Mouse (Mus musculus) ZHBTc4 (cell line): ENCODE results near the gene 1700113H08Rik.

Source experiments
- DNase-seq: peaks from one replicate; pipeline ENCODE4 v3.0.0-alpha.2; 2011; ENCODE audit warnings: low read depth, low spot score

1700113H08Rik gene

GRCm38 (mm10) chr10:87057500-87058250 is at the start of gene 1700113H08Rik:
Gene 1700113H08Rik, plus strand, starts transcription at chr10:87058045.
- DNase-seq = no peak

GRCm38 (mm10) chr10:87008215-87008499 is 49.7 kb upstream of the 1700113H08Rik start:
- DNase-seq = no peak

DNA sequence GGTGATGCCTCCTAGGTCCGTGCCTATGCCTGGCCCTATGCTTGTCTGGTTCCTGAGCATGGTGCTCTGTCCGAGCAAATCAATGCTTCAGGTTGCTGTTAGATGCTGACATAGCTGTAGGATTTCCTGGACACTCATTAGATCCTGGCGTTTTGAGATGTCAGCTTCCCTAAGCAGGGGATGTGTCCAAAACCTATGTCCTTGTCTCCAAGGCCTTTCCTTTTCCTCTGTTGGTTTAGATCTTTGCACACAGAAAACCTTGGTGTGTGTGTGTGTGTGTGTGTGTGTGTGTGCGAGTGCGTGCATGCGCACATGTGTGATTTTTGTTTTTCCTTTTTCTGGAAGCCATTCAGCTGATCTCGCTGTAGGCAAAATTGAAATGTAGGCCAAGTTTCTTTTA is 45.8 kb upstream of the 1700113H08Rik start:
- DNase-seq = no peak

- no peak for DNase-seq
Observed at GRCm38 (mm10) chr10:87014391-87014965, 43.4 kb upstream of the 1700113H08Rik start.

DNA sequence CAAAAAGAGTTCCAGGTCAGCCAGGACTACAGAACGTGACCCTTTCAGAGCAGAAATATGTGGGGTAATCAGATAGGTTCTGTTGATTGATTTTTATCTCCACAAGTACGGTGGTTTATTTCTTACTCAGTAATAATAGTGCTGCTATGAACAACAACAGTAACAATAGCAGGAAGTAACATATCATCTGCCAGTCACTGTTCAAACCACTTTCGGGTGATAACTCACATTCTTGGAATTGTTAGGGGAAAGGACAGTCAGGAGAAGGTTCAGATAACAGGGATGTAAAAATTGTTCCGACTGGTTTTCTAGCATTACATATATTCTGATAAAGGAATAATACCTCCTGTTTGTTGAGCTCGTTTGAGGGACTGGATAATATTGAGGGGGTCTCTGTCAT is 42.4 kb upstream of the 1700113H08Rik start:
- no peak for DNase-seq

GRCm38 (mm10) chr10:87016151-87016692 is 41.6 kb upstream of the 1700113H08Rik start:
- peak; percentile 53 for DNase-seq

DNA sequence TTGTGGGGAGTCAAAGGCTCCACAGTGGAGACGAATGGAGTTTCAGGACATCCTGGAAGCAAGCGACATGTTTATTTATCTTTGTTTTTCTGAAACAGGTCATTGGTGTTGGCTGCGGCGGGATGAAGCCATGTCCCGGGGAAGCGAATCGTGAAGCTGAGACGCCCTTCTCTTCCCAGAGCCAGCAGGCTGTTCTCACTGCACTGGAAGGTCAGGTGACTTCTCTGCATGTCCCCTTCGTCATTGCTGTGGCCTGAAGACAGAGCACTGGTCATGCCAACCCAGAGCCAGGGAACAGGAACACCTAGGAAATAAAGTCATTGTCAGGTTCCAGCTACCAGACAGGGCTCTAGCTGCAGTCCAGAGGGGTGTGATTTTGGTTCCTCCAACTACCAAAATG is 39.0 kb upstream of the 1700113H08Rik start:
- no peak for DNase-seq

DNA sequence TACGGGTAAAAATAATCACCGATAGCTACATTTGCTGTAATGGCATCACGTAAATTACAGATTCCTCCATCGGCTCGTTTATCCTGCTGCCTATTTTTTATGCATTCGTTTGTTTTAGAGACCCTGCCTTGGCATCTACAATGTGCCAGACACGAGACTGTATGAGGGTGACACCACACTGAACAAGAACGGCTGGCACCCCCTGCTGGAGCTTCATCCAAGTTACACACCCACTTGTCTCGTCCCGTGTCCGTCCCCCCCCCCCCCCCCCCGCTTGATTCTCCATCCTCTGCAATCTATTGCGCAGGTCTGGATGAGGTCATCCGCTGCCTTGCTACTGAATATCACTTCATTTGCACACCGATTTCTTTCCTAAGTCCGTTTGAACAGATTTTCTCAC is 37.1 kb upstream of the 1700113H08Rik start:
- peak; percentile 32 for DNase-seq

GRCm38 (mm10) chr10:87024884-87025283 is 33.0 kb upstream of the 1700113H08Rik start:
- DNase-seq = peak; percentile 91

- DNase-seq = no peak
Observed at GRCm38 (mm10) chr10:87032768-87033167, 25.1 kb upstream of the 1700113H08Rik start.

DNA sequence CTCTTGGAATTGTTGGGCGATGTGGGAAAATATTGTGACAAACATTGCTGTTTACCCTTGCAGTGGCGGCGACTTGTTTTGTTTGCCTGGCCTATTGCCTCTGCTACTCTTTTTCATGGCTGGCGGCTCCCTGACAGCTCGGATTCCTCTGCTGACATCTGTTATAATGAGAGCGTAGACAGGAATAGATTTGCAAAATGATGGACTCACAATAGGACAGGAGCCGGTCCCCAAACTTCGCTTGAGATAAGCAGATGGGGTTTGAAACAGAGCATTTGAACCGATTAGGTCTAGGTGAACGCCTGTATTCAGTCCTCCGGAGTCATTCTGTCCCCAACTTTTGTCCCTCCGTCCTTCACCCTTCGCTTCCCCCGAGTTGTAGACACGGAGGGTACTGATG is 22.0 kb upstream of the 1700113H08Rik start:
- no peak for DNase-seq

- no peak for DNase-seq
Observed at GRCm38 (mm10) chr10:87036271-87036703, 21.6 kb upstream of the 1700113H08Rik start.

DNA sequence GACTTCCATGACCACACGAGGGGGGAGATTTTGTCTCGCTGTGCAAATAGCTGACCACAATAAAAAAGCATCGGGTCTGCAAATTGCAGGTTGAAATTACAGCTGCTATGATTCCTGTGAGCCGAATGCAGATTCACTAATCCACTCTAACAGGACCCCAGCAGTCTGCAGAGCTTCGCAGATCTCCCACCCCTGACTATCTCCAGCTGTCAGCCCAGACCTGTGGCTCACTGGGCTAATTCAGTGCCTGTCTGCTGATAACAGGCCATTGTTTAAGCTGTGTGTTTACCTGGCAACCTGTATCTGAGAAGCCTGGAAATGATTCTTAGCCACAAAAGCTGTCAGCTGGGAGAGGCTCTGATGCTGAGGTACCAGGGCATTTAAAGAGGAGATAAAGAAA is 20.8 kb upstream of the 1700113H08Rik start:
- no peak for DNase-seq

DNA sequence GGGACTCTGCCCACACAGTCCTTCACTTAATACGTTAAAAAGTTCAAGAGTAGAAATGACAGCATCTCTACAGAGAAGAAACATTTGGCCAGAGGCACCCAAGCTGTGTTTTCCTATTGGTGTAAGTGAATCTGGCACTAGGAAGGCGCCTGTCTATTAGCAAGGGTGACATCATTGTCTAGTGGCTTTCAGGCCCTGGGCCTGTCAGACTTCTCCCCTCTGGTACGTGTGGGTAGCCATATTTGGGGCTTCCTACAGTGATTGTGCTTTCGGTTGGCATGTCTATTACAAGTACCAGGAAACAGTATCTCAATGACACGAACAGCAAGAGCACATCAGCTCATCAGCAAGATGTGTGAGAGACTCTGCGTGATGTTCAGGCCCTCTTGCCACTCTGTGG is 18.5 kb upstream of the 1700113H08Rik start:
- no peak for DNase-seq

GRCm38 (mm10) chr10:87039800-87040199 is 18.0 kb upstream of the 1700113H08Rik start:
- no peak for DNase-seq

DNA sequence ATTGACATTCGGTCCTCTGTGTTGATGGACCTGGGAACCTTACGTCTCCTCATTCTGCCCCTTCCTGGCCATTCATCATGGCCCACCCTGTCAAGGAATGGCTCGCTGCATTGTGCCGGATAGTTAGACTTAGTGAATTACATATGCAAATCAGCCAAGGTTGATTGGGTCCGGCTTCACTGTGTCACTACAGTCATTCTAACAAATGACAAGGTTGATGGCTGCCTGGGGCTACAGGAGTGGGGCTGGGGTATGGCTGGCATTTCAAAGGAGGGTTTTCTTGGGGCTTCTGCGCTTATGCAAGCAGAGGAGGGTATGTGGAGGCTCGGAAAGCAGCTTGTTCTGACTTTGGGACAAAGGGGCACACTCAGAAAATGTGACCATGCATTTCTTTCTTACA is 16.6 kb upstream of the 1700113H08Rik start:
- peak; percentile 34 for DNase-seq

DNA sequence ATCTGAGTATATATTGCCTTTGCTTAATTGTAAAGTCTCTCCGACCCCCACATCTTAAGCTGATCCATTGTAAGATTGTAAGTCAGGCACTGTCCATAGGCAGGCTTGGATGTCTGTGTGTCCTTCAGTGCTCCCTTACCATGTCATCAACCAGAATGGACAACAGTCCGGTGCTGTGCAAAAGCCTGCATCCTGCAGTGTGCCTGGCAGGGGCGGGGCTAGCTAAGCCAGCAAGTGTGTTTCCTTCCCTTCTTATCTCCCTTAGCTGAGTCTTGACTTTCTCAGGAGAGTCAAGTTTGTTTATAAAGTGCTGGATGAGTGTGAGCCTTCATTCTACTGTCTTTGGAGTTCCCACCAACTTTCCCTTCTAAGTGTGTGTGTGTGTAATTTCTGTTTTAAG is 12.6 kb upstream of the 1700113H08Rik start:
- DNase-seq = no peak

DNA sequence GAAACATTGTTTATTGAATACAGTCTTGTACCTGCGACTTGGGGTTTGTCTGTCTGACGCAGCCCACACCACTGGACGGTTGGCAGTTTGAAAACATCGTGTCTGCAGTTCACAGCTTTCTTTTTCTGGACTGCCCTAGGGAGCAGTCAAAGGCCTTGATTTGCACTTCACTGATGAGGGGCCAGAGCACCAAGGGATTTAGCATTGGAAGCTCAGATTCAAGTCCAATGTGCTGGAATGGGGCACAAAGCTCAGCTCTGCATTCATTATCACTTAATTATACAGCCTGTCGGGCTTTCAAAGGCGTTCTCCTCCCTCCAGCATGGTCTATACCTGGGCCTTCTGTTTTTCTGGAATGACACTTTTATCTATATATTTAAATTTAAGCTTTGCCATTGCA is 11.4 kb upstream of the 1700113H08Rik start:
- DNase-seq = peak; percentile 38

DNA sequence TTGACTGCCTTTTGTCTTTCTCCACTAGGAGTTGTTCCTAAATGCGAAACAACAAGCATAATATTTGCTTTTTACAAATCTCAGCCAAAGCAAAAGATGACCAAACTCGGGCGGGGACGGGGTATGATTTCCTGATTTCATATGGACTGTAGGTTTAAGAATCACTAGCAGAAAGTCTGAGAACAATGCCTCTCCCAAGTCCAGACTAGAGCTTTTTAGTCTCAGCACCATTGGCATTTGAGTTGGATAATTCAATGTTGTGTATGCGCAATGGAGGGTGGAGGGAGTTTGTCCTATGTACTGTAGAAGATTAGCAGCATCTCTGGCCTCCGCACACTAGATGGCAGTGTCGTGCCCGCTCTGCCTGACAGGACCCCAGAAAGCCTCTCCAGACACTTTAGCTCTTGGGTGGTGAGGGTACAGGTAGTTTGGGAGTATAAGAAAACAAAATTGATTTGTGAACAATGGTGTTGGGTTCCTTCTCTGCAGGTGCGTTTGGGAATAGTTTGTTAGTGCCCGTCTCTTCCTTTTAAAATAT is 10.8 kb upstream of the 1700113H08Rik start:
- peak; percentile 71 for DNase-seq

- no peak for DNase-seq
Observed at GRCm38 (mm10) chr10:87049179-87049578, 8.7 kb upstream of the 1700113H08Rik start.

DNA sequence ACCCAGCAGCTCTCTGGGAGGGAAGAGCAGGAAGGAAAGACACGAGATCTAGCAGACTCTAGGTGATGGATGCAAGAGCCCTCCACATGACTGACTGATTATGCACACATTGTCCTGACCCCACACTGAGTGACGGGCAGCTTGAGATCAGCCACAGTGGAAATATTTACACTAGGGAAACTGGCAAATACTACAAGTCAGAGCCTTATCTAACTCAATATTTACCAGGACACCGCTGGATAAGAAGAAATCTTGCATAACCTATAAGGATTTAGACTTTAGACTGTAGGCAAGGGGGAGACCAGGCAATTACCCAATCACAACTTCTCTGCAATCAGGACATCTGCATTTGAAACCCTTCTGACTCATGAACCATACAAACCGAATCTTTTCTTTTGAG is 6.1 kb upstream of the 1700113H08Rik start:
- DNase-seq = no peak

DNA sequence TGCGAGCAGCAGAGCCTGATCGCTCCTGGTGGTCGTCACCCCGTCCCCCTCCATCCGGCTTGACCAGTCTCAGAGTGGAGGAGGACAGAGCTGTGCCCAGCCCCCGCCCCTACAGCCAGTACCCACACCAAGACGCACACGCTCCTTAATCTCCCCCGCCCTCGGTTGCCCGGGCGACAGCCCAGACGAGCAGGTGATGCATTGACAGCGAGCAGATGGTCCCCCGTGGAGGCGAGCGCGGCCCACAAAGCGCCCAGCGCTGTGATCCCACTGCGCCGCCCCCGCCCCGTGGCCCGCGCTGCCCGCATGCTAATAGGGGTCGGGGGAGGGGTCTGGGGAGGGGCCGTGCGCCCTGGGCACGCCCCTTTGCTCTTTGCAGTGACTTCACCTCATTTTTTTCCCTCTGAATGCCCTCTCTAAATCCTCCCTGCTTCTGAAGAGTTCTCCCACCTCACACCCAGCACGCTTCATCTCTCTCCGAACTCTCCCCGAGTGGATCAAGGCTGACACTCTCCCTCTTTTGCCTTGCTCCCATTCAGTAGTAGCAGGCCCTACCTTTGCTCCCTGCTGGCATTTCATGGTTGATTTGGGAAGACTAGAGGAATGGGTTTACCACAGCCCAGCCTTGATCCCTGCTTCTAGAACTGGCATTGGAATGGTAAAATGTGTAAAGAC is 543 bp downstream of the 1700113H08Rik start:
- DNase-seq = peak; percentile 87
